Mouse (Mus musculus): ENCODE results near the gene Aatf. TPM values are rescaled to one million over a fixed set of nuclear protein-coding genes. Genes with fewer than 3 reads are reported as not detected.

Gene Aatf
- polyA plus RNA-seq, 1 experiment = 4.7 TPM

DNA sequence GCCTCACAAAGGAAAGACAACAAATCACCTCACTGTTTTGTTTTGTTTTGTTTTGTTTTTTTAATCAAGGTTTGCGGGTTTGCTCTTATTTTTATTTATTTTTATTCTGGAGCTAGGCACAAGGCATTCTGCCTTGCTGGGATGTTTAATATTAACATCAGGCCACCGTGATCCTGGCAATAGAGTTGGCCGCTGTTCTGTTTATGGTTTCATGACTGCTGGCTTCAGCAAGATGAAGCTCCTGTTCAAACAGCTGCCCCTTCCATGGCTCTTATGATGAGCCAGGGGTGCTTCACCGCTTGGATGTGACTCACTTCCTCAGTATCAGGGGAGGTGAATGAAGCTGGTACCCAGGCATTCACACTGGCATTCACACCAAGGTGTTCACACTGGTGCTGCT lies 83.0 kb downstream of the Aatf start:
- Histone ChIP-seq H3K27me3 (ENCODE audit: control insufficient read depth, insufficient read depth, low read length) (no peaks in the 10 kb centered on the region), H3K36me3 (ENCODE audit: control insufficient read depth, insufficient read depth, low read length) (peaks cover 3% of the 10 kb centered on the region; the same call in 1 of the 2 replicates), H3K4me3 (ENCODE audit: low read depth, low read length) (no peak overlapping the region), H3K27ac (ENCODE audit: insufficient read depth, low read depth, low read length) (no peak overlapping the region), H3K4me1 (ENCODE audit: control insufficient read depth, insufficient read depth, insufficient read length, low read length) (no peaks in the 10 kb centered on the region)
- TF ChIP-seq CTCF (IDR thresholded peaks at IDR 0.05; ENCODE audit: extremely low read depth, insufficient read length, insufficient replicate concordance, low read depth, low read length) (no peak), POLR2A (IDR thresholded peaks at IDR 0.05; ENCODE audit: low read depth, low read length) (no peak)
- WGBS = 75% methylated on average over 4 of the region's 4 CpGs

DNA sequence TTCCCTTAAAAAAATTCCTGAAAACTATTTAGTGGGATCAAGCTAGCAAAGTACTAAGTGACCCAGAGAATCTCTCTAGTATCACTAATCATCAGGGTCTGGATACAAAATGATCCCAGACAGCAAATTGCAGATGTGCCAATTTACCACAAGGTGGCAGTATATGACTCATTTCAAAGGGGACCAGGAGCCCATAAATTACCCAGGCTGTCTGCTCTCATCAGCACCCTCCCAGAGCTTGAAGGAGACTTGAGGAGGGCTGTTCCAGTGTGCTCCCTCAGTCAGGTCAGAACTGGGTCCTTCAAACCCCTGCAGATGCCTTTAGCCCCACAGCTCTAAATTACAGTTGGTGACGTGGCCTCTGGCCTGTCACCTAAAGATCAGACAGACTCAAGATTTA lies 83.7 kb downstream of the Aatf start:
- 97% methylated on average over 1 of the region's 1 CpGs for WGBS
- Histone ChIP-seq H3K36me3 (ENCODE audit: control insufficient read depth, insufficient read depth, low read length) (peaks cover 6% of the 10 kb centered on the region), H3K27me3 (ENCODE audit: control insufficient read depth, insufficient read depth, low read length) (no peaks in the 10 kb centered on the region), H3K4me1 (ENCODE audit: control insufficient read depth, insufficient read depth, insufficient read length, low read length) (no peaks in the 10 kb centered on the region), H3K4me3 (ENCODE audit: low read depth, low read length) (no peak overlapping the region), H3K27ac (ENCODE audit: insufficient read depth, low read depth, low read length) (no peak overlapping the region)
- TF ChIP-seq CTCF (IDR thresholded peaks at IDR 0.05; ENCODE audit: extremely low read depth, insufficient read length, insufficient replicate concordance, low read depth, low read length) = peak; percentile 55; the same call in 1 of the 2 replicates
- TF ChIP-seq POLR2A (IDR thresholded peaks at IDR 0.05; ENCODE audit: low read depth, low read length) = no peak

DNA sequence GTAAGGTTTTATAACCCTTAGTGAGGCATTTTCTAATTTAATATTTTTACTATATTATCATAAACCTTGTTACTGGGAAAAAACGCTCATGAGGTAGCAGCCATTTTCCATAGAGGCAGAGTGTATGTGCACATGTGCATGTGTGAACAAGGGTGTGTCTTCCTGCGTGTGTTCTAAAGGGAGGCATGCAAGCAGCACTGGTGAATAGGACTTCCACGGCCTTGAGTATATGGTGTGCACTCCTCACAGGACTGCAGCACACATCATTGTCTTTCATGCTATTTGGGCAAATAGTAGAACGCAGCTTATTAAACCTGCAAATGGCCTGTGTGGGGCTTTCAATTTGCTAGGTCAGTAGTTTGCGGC lies 86.7 kb downstream of the Aatf start:
- Histone ChIP-seq H3K27me3 (ENCODE audit: control insufficient read depth, insufficient read depth, low read length) (no peaks in the 10 kb centered on the region), H3K27ac (ENCODE audit: insufficient read depth, low read depth, low read length) (no peak overlapping the region), H3K36me3 (ENCODE audit: control insufficient read depth, insufficient read depth, low read length) (peaks cover 7% of the 10 kb centered on the region), H3K4me3 (ENCODE audit: low read depth, low read length) (no peak overlapping the region), H3K4me1 (ENCODE audit: control insufficient read depth, insufficient read depth, insufficient read length, low read length) (no peaks in the 10 kb centered on the region)
- TF ChIP-seq CTCF (IDR thresholded peaks at IDR 0.05; ENCODE audit: extremely low read depth, insufficient read length, insufficient replicate concordance, low read depth, low read length) = no peak
- no peak for TF ChIP-seq POLR2A (IDR thresholded peaks at IDR 0.05; ENCODE audit: low read depth, low read length)
- WGBS = 73% methylated on average over 5 of the region's 5 CpGs

DNA sequence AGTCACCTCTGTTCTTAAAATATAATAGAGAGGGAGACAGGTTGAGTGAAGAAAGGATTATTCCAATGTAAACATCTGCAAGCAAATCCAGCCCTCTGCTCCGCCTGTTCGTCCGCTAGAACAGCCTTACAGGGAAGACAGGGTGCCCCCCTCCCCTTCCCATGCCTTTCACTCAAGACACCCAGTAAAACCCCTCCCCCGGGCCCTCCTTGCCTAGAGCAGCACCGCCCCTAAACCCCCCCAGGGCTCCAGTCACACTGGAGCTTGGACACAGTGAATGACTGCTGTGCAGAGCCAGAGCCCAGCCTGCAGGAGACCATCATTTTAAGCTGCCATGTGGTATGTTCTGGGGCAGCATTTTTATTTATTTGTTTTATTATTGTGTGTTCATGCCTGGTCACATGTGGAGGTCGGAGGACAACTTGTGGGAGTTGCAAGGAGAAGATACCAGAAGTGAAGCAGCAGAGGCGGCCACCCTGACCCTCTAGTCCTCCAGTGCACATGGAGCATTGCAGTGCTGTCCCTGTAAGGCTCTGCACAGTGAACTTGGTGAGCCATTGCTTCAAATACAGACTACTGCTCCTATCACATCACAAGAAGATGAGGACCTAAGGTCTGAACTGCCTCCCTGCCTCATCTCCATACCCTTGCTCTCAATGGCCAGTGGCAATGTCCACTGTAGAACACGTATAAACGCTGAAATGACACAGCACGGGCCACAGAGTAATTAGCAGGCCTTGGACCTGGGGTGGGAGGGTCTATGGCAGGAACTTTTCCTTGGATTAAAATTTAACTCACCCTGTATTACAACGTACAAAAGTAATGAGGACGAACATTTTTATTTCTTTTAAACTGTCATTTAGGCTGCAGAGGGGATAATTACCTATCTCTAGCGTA lies 87.3 kb downstream of the Aatf start:
- Histone ChIP-seq H3K4me3 (ENCODE audit: low read depth, low read length) (no peak overlapping the region), H3K27me3 (ENCODE audit: control insufficient read depth, insufficient read depth, low read length) (no peaks in the 10 kb centered on the region), H3K4me1 (ENCODE audit: control insufficient read depth, insufficient read depth, insufficient read length, low read length) (no peaks in the 10 kb centered on the region), H3K36me3 (ENCODE audit: control insufficient read depth, insufficient read depth, low read length) (peaks cover 7% of the 10 kb centered on the region), H3K27ac (ENCODE audit: insufficient read depth, low read depth, low read length) (no peak overlapping the region)
- TF ChIP-seq POLR2A (IDR thresholded peaks at IDR 0.05; ENCODE audit: low read depth, low read length) = no peak
- TF ChIP-seq CTCF (IDR thresholded peaks at IDR 0.05; ENCODE audit: extremely low read depth, insufficient read length, insufficient replicate concordance, low read depth, low read length) = no peak
- 65% methylated on average over 13 of the region's 13 CpGs for WGBS

DNA sequence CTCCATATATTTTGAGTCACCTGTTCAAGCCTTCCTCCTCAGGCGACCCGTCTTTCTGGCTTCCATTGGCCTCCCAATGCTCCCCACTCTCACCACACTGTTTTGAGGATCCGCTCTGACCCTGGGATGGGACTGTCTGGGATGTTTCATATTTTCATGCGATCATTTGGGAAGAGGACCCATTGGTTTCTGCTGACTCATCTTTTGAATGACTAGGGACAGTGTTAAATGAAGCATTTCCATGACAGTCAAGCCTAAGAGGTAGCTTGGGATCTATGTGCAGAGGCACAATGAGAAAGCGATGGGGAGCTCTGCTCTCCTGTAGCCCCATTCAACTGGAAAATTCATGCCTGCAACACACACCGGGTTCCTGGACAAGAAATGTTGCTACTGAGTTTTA lies 92.5 kb downstream of the Aatf start:
- Histone ChIP-seq H3K4me3 (ENCODE audit: low read depth, low read length) (no peak overlapping the region), H3K27me3 (ENCODE audit: control insufficient read depth, insufficient read depth, low read length) (no peaks in the 10 kb centered on the region), H3K36me3 (ENCODE audit: control insufficient read depth, insufficient read depth, low read length) (peaks cover 5% of the 10 kb centered on the region; the same call in 1 of the 2 replicates), H3K4me1 (ENCODE audit: control insufficient read depth, insufficient read depth, insufficient read length, low read length) (no peaks in the 10 kb centered on the region), H3K27ac (ENCODE audit: insufficient read depth, low read depth, low read length) (no peak overlapping the region)
- TF ChIP-seq POLR2A (IDR thresholded peaks at IDR 0.05; ENCODE audit: low read depth, low read length) (no peak), CTCF (IDR thresholded peaks at IDR 0.05; ENCODE audit: extremely low read depth, insufficient read length, insufficient replicate concordance, low read depth, low read length) (no peak)
- WGBS = 92% methylated on average over 6 of the region's 6 CpGs

DNA sequence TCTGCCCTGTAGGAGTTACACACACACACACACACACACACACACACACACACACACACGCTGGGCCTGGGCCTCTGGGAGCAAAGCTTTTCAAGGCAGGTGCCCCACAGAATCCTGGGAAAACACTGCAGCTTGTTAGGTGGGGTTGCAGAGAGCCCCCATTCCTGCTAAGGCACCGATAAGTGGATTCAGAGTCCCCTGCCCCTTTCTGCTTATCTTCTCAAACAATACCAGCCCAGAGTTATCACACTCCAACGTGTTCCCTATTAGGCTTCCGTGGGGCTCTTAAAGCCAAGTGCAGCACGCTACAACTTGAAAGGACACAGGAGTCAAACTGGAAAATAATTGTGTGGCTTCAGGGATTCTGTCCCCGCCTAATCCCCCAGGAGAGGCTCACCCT lies 100.2 kb downstream of the Aatf start:
- no peak overlapping the region for H3K4me3 ChIP-seq (ENCODE audit: low read depth, low read length)
- TF ChIP-seq CTCF (IDR thresholded peaks at IDR 0.05; ENCODE audit: extremely low read depth, insufficient read length, insufficient replicate concordance, low read depth, low read length) = no peak
- TF ChIP-seq POLR2A (IDR thresholded peaks at IDR 0.05; ENCODE audit: low read depth, low read length) = no peak
- 69% methylated on average over 6 of the region's 6 CpGs for WGBS
- no peaks in the 10 kb centered on the region for H3K27me3 ChIP-seq (ENCODE audit: control insufficient read depth, insufficient read depth, low read length)
- no peaks in the 10 kb centered on the region for H3K36me3 ChIP-seq (ENCODE audit: control insufficient read depth, insufficient read depth, low read length)
- no peaks in the 10 kb centered on the region for H3K4me1 ChIP-seq (ENCODE audit: control insufficient read depth, insufficient read depth, insufficient read length, low read length)
- H3K27ac ChIP-seq (ENCODE audit: insufficient read depth, low read depth, low read length) = no peak overlapping the region

DNA sequence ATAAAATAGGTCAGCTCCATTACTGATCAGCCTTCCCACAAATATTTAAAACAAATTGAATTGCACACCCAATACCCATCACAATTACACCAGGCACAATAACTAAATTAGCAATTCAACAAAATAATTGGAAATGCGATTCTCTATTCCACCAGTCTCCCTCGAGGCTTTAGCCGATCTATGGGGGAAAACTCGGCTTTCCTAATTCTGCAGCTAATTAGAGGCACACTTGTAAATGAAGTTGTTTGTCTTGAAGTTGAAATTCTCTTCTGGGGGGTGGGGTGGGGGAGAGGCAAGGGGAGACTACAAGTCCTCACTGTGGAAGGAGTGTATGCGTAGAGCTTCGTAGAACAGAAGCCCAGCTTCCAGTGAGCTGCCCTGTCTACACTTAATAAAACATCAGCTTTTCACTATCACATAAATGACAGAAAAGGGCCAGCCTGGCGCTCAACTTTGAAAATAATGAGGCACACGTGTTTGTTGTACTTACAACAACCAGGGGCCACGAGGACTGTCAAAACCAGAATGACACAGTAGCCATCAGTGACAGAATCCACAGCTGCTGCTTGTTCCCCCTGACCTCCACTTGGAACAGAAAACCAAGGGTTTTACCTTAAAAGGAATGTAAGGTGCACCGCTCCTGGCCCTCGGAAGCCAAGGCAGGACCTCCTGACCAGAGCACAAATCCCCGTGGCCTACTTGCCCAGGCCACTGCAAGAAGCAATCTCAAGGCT lies 101.0 kb downstream of the Aatf start:
- TF ChIP-seq CTCF (IDR thresholded peaks at IDR 0.05; ENCODE audit: extremely low read depth, insufficient read length, insufficient replicate concordance, low read depth, low read length) = no peak
- TF ChIP-seq POLR2A (IDR thresholded peaks at IDR 0.05; ENCODE audit: low read depth, low read length) = no peak
- 91% methylated on average over 12 of the region's 12 CpGs for WGBS

More for the DNA sequence above, 101.0 kb downstream of the Aatf start:
- Histone ChIP-seq H3K4me3 (ENCODE audit: low read depth, low read length) (no peak overlapping the region), H3K27me3 (ENCODE audit: control insufficient read depth, insufficient read depth, low read length) (no peaks in the 10 kb centered on the region), H3K36me3 (ENCODE audit: control insufficient read depth, insufficient read depth, low read length) (no peaks in the 10 kb centered on the region), H3K4me1 (ENCODE audit: control insufficient read depth, insufficient read depth, insufficient read length, low read length) (no peaks in the 10 kb centered on the region), H3K27ac (ENCODE audit: insufficient read depth, low read depth, low read length) (no peak overlapping the region)
